Mouse (Mus musculus) right cerebral cortex, postnatal 10 days (tissue): Measurements from ENCODE around the gene Etv5.

ENCODE experiments used
- DNase-seq, 2 experiments: peaks; one replicate each; pipeline ENCODE4 v3.0.0; 2021; ENCODE audit warnings: low spot score in 2 of 2

The Etv5 gene

DNA sequence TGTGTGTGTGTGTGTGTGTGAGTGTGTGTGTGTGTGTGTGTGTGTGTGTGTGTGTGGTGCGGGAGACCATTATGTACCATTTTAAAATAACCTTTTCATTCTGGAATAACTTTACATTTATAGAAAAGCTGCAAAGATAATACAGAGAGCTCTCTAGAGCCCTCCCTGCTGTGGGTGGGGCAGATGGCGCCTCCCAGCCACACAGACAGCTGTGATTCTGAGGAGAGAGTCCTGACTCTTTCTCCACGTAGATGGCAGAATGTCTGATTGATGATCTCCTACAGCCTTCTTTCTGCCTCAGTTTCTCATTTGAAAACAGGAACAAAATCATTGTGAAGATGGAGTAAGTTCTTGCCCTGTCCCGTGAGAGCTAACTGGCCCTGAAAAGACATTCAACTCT lies 91.5 kb downstream of the Etv5 start:
- DNase-seq: peak; percentile 31 to 43

DNA sequence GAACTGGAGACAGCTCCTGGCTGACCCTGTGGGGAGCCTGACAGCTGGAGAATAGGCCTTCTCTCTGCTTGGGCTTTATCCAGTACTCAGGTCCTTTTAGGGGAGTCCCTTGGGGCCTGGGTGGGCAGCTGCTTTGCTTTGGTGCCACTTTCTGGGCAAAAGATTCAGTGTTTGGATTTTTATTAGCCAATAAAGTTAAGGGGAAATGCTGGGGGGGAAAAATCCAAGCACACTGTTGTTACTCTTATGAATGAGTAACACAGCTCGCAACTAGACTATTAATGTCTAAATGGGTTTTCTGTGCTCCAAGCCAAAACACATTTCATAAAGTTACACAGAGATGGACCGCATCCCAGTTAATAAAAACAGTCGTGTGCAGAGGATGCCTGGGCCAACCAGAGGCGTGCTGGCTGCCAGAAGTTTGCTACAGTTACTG lies 98.3 kb downstream of the Etv5 start:
- no peak for DNase-seq

DNA sequence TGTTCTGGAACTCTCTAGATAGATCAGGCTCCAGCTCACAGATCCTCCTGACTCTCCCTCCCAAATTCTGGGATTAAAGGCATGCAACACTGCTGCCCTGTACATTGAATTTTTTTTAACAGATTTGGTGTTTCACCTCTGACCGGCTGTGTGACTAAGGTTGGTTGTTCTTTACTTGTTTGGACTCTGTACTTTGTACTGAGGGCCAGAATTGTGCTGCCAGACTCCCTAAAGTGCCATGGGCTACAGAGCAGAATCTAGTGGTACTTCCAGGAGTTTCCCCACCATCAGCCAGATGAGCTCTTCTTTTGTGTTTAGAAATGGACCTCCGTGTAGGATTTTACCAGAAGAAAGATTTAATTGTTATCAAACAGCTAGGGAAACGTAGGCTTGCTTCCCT lies 103.7 kb downstream of the Etv5 start:
- DNase-seq: no peak
